Mouse (Mus musculus) stomach, embryonic 16.5 days (tissue): ENCODE measurements around the gene Sart1. TPM values are rescaled to one million over a fixed set of nuclear protein-coding genes. Genes with fewer than 3 reads are reported as not detected.
A peak's percentile ranks its signal among the peaks of the same experiment; 100 is the strongest.

Experiments
- ATAC-seq: fragments of 200-750 bp; cut with Nextera tagmentation; 2 replicates; pipeline ENCODE4 v1.8.0; 2017; ENCODE audit warnings: moderate number of reproducible peaks, moderate TSS enrichment; ENCODE audit not compliant: insufficient read depth, low FRiP score
- H3K27ac ChIP-seq: fragments of 300-500 bp; sonication (generic); 2 replicates; pipeline ENCODE4 v1.5.1; 2014; ENCODE audit warnings: low read length
- H3K27me3 ChIP-seq: fragments of 300-500 bp; sonication (generic); 2 replicates; pipeline ENCODE4 v1.6.1; 2014; ENCODE audit warnings: low read length, control low read depth, mixed read lengths; ENCODE audit not compliant: control insufficient read depth, insufficient read depth
- H3K36me3 ChIP-seq: fragments of 300-500 bp; sonication (generic); 2 replicates; pipeline ENCODE4 v1.6.1; 2014; ENCODE audit warnings: low read length; ENCODE audit not compliant: control insufficient read depth, insufficient read depth
- H3K4me1 ChIP-seq: fragments of 300-500 bp; sonication (generic); 2 replicates; pipeline ENCODE4 v1.6.1; 2014; ENCODE audit warnings: low read length, control low read depth, mixed read lengths; ENCODE audit not compliant: control insufficient read depth, insufficient read depth
- H3K4me2 ChIP-seq: fragments of 300-500 bp; sonication (generic); 2 replicates; pipeline ENCODE4 v1.6.1; 2014; ENCODE audit warnings: low read depth, low read length, mixed read lengths
- H3K4me3 ChIP-seq: fragments of 300-500 bp; sonication (generic); replicated peaks from 2 replicates; pipeline ENCODE4 v1.5.1; 2014; ENCODE audit warnings: mild to moderate bottlenecking, low read length
- H3K9ac ChIP-seq: fragments of 300-500 bp; sonication (generic); 2 replicates; pipeline ENCODE4 v1.6.1; 2014; ENCODE audit warnings: low read length
- H3K9me3 ChIP-seq: fragments of 300-500 bp; sonication (generic); replicated peaks from 2 replicates; pipeline ENCODE4 v1.6.1; 2016; ENCODE audit warnings: low read length, control low read depth; ENCODE audit not compliant: control insufficient read depth
- WGBS: fragments of 180-500 bp; shearing (Covaris S2); extraction: QIAGEN DNeasy Blood & Tissue Kit; methylation state at CpG from one replicate; pipeline ENCODE4 v1.1.7; 2014; 5-methylcytosine and 5-hydroxymethylcytosine counted together
- polyA plus RNA-seq: library from polyadenylated mRNA; unstranded; fragments of >200 nt; fragmentation: Nextera tagmentation; extraction: Ambion mirVana; gene quantifications from 2 replicates; pipeline ENCODE4 v1.2.1, GENCODE M21; 2015

The Sart1 gene
- polyA plus RNA-seq, 1 experiment from 2014 or later, result 56.4 TPM

DNA sequence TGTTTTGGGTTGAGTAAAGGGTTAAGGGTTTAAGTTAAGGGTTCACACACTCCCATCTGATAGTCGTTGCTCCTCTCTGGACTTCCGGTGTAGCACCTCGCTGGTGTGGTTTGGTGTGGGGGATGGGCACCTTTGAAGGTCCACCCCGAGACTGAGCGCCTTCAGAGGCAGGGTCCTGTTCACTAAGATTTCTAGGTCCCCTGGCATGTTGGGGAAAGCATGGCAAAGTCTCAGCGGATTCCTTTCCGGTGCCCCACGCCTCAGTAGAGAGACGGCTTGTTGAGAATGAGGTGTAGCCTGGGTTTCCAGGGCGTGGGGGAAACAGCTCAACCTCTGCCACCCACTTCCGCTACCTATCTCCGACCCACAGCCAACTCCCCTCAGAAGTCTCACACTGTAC is 1.1 kb upstream of the Sart1 start:
- Histone ChIP-seq H3K9ac (peak overlapping the region; percentile 85), H3K27ac (peak overlapping the region; percentile 89), H3K27me3 (no peaks in the 10 kb centered on the region), H3K4me3 (peak overlapping the region; percentile 98), H3K4me2 (peak overlapping the region; percentile 89), H3K4me1 (peaks cover 31% of the 10 kb centered on the region; the same call in 1 of the 2 replicates), H3K9me3 (no peaks in the 10 kb centered on the region), H3K36me3 (peaks cover 1% of the 10 kb centered on the region; the same call in 1 of the 2 replicates)
- ATAC-seq, result peak; percentile 21; the same call in 1 of the 2 replicates
- 19% methylated on average over 12 of the region's 12 CpGs for WGBS

DNA sequence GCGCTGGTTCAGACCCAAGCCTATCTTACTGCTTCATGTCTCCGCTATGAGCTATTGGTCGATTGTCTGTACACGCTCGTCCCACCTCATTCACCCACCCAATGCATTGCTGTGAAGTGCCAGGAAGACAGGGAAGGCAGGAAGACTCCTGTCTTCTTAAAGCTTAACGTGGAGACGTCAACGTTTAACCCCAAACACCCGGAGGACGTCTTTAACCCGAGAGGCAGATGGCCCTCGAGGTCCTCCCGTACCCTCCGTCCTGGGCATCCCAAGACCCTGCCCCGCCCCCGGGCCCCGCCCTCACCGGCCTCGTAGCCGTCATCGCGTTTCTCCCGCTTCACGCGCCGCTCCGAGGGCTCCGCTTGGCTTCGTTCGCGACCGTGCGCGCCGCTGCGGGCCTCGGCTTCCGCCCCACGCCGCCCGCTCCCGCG is 477 bp downstream of the Sart1 start:
- Histone ChIP-seq H3K4me2 (peak overlapping the region; percentile 72), H3K9ac (peak overlapping the region; percentile 94), H3K4me3 (peak overlapping the region; percentile 98), H3K27ac (peak overlapping the region; percentile 90), H3K9me3 (no peaks in the 10 kb centered on the region), H3K36me3 (peaks cover 18% of the 10 kb centered on the region), H3K4me1 (peaks cover 31% of the 10 kb centered on the region; the same call in 1 of the 2 replicates), H3K27me3 (no peaks in the 10 kb centered on the region)
- WGBS, result under 1% methylated on average over 41 of the region's 43 CpGs
- ATAC-seq, result peak; percentile 26; the same call in 1 of the 2 replicates

DNA sequence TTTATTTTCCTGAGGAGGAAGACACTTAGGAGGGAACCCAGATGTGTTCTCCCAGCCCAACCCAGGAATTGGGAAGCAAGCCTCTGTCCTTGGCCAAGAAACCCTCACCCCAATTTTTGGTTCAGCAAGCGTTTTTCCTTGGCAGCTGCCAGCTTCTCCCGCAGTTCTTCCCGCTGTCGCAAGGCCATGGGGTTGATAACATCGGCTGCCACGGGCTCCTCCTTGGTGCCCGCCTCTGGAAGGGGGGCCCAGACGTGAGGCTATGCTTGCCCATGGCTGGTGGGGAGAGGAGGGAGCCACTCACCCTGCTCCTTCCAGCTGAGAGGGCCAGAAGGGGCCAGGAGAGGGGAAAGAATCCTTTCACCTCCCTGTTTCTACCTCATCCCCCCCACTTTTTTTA is 3.8 kb downstream of the Sart1 start:
- WGBS, result 86% methylated on average over 8 of the region's 8 CpGs
- H3K36me3 ChIP-seq, result peaks cover 39% of the 10 kb centered on the region
- H3K4me1 ChIP-seq, result peaks cover 20% of the 10 kb centered on the region; the same call in 1 of the 2 replicates
- no peak overlapping the region for H3K27ac ChIP-seq
- no peaks in the 10 kb centered on the region for H3K27me3 ChIP-seq
- no peaks in the 10 kb centered on the region for H3K9me3 ChIP-seq
- H3K9ac ChIP-seq, result no peak overlapping the region
- no peak for ATAC-seq
- no peak overlapping the region for H3K4me3 ChIP-seq
- H3K4me2 ChIP-seq, result no peak overlapping the region

DNA sequence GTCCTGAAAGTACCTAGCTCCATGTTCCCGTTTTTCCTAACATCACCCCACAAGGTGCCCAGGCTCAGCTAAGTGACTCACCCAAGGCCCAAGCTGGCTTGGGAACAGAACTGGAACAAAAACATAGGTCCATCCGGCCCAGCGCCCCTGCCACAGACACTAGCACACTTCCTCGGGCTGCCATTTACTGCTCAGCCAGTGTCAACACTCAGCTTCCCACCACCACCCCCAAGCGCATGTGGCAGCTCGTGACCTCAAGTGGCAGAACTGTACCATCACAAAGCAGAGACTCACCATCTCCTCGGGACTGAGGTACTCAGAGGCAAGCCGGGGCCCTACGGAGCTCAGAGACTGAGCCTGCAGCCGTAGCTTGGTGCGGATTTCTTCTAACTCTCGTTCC is 5.2 kb downstream of the Sart1 start:
- H3K4me3 ChIP-seq, result no peak overlapping the region
- H3K36me3 ChIP-seq, result peaks cover 43% of the 10 kb centered on the region
- 92% methylated on average over 12 of the region's 12 CpGs for WGBS

DNA sequence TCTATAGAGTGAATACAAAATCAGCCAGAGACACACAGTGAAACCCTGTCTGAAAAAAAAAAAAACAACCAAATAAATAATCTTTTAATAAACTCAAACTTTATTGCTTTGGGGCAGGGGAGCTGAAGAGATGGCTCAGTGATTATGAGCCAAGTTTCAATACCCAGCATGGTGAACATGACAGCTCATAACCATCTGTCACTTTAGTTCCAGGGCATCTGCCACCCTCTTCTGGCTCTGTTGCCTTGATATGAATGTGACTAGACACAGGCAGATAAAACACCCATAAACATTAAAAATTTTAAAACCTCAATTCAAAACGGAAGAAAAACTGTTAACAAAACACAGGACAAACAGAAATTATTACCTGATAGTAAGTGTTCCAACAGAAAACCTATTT is 11.1 kb downstream of the Sart1 start:
- Histone ChIP-seq H3K4me1 (no peaks in the 10 kb centered on the region), H3K27ac (no peak overlapping the region), H3K36me3 (peaks cover 23% of the 10 kb centered on the region), H3K4me2 (no peak overlapping the region), H3K9me3 (no peaks in the 10 kb centered on the region), H3K9ac (no peak overlapping the region), H3K4me3 (no peak overlapping the region), H3K27me3 (no peaks in the 10 kb centered on the region)
- ATAC-seq, result no peak
- 80% methylated on average over 1 of the region's 1 CpGs for WGBS

More for the DNA sequence above, 5.2 kb downstream of the Sart1 start:
- H3K27ac ChIP-seq, result no peak overlapping the region
- H3K9ac ChIP-seq, result no peak overlapping the region
- no peaks in the 10 kb centered on the region for H3K27me3 ChIP-seq
- peaks cover 14% of the 10 kb centered on the region; the same call in 1 of the 2 replicates for H3K4me1 ChIP-seq
- H3K9me3 ChIP-seq, result no peaks in the 10 kb centered on the region
- no peak for ATAC-seq
- no peak overlapping the region for H3K4me2 ChIP-seq

DNA sequence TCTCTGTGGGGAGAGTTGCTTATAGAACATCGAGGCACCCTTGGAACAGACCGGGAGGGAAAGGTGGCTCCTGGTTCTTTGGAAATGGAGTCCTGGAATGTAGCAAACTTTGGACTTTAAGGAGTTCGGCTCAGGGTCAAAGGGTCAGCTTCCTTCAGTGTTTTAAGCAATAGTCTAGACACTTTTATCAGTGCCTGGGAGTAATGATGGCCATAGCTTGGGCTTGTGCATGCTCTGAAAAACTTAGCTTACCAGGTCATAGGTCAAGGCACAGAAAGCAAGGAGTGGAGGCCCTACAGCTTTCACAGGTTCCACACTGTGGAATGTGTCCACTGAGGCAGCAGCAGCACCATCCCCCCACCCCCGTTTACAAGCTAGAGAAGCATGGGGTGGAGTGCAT is 13.8 kb downstream of the Sart1 start:
- H3K4me2 ChIP-seq, result no peak overlapping the region
- H3K36me3 ChIP-seq, result peaks cover 19% of the 10 kb centered on the region
- no peak overlapping the region; the same call in 1 of the 2 replicates for H3K27ac ChIP-seq
- 0 out of 2 replicates have a peak, but pooled peaks have one; percentile 21 for ATAC-seq
- no peaks in the 10 kb centered on the region for H3K4me1 ChIP-seq
- H3K27me3 ChIP-seq, result no peaks in the 10 kb centered on the region
- H3K9ac ChIP-seq, result no peak overlapping the region
- no peak overlapping the region for H3K4me3 ChIP-seq
- H3K9me3 ChIP-seq, result no peaks in the 10 kb centered on the region
- WGBS, result 63% methylated on average over 4 of the region's 4 CpGs

DNA sequence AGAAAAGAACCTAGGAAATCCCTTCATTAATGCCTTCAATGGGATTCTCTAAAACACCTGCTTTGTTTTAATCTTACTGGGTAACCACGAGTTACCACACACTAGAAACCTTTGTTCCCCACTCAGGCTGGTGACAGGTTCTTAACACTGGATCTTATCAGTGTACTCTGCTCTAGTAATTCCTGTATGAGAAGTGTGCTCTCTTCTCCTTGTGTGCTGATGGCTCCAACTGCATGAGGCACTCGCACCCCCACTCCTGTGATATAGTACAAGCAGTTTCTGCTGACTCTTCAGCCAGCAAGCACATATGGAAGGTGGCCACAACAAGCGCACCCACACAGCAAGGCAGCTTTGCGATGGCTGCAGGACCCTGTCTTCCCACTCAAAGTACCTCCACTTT is 14.3 kb downstream of the Sart1 start:
- WGBS, result 80% methylated on average over 4 of the region's 4 CpGs
- no peak for ATAC-seq
- no peaks in the 10 kb centered on the region for H3K4me1 ChIP-seq

DNA sequence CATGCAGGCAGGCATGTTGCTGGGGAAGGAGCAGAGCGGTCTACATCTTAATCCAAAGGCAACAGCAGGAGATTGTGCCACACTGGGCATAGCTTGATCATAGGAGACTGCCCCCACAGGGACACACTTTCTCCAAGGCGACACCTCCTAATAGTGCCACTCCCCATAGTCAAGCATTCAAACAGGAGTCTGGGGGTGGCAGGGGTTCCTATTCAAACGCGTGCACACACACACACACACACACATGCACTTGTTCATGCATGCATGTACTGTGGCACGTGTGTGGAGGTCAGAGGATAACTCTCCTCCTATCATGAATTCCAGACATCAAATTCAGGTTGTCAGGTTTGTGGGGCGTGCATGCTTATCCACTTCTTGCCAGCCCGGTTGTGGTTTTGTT is 15.8 kb downstream of the Sart1 start:
- peaks cover 15% of the 10 kb centered on the region for H3K36me3 ChIP-seq

More for the DNA sequence above, 14.3 kb downstream of the Sart1 start:
- no peaks in the 10 kb centered on the region for H3K9me3 ChIP-seq
- no peak overlapping the region for H3K9ac ChIP-seq
- H3K4me2 ChIP-seq, result no peak overlapping the region
- H3K27ac ChIP-seq, result peak overlapping the region; percentile 18; the same call in 1 of the 2 replicates
- peaks cover 15% of the 10 kb centered on the region for H3K36me3 ChIP-seq
- H3K4me3 ChIP-seq, result no peak overlapping the region
- H3K27me3 ChIP-seq, result no peaks in the 10 kb centered on the region

DNA sequence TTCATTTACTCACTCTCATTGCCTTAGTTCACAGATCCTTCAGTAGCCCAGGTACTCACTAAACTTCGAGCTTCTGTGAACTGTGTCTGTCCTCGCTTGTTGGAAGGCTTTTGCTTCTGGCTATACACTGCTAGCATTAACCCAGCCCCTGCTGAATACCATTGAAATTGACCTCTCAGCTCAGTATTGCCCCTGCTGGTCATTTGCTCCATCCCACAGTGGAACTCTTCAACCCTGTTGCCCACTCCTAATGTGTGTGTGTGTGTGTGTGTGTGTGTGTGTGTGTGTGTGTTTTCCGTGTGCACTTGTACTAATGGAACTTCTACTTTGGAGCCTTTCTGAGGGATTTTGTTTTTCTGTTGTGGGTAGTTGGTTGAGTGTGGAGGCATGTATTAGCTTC is 17.6 kb downstream of the Sart1 start:
- Histone ChIP-seq H3K4me2 (no peak overlapping the region), H3K9me3 (no peaks in the 10 kb centered on the region), H3K4me3 (no peak overlapping the region), H3K9ac (no peak overlapping the region), H3K36me3 (peaks cover 15% of the 10 kb centered on the region), H3K4me1 (peaks cover 10% of the 10 kb centered on the region), H3K27me3 (no peaks in the 10 kb centered on the region), H3K27ac (no peak overlapping the region)
- no peak for ATAC-seq
- WGBS, result 84% methylated on average over 3 of the region's 3 CpGs

More for the DNA sequence above, 15.8 kb downstream of the Sart1 start:
- Histone ChIP-seq H3K4me2 (no peak overlapping the region), H3K9ac (no peak overlapping the region), H3K4me1 (peaks cover 7% of the 10 kb centered on the region), H3K27ac (no peak overlapping the region), H3K9me3 (no peaks in the 10 kb centered on the region), H3K4me3 (no peak overlapping the region), H3K27me3 (no peaks in the 10 kb centered on the region)
- 91% methylated on average over 7 of the region's 7 CpGs for WGBS
- no peak for ATAC-seq
